Mouse (Mus musculus) kidney, adult 2 months (tissue): ENCODE measurements around the gene Gm10318. TPM values are rescaled to one million over a fixed set of nuclear protein-coding genes. Genes with fewer than 3 reads are reported as not detected.

Experiments
- DNase-seq: peaks from one replicate; pipeline ENCODE4 v3.0.0; 2021
- H3K27ac ChIP-seq: fragments of 200-500 bp; 2 replicates; pipeline ENCODE4 v1.5.1; 2012; ENCODE audit warnings: low read depth, low read length, control low read depth, inconsistent platforms; ENCODE audit not compliant: insufficient read depth
- H3K27me3 ChIP-seq: fragments of 200-500 bp; replicated peaks from 2 replicates; pipeline ENCODE4 v1.6.1; 2012; ENCODE audit warnings: mild to moderate bottlenecking, moderate library complexity, low read length, inconsistent platforms; ENCODE audit not compliant: control insufficient read depth, insufficient read depth
- H3K36me3 ChIP-seq: fragments of 200-500 bp; 2 replicates; pipeline ENCODE4 v1.6.1; 2012; ENCODE audit warnings: mild to moderate bottlenecking, moderate library complexity, low read length, inconsistent platforms; ENCODE audit not compliant: control insufficient read depth, insufficient read depth
- H3K4me1 ChIP-seq: fragments of 200-500 bp; 2 replicates; pipeline ENCODE4 v1.6.1; 2011; ENCODE audit warnings: low read length; ENCODE audit not compliant: control insufficient read depth, insufficient read depth
- H3K4me3 ChIP-seq: fragments of 200-500 bp; 2 replicates; pipeline ENCODE4 v1.5.1; 2011; ENCODE audit warnings: mild to moderate bottlenecking, low read depth, low read length, control low read depth; ENCODE audit not compliant: insufficient read depth
- CTCF ChIP-seq: fragments of 200-500 bp; conservative IDR thresholded peaks from 2 replicates; pipeline ENCODE4 v1.5.1; 2011; ENCODE audit warnings: low read depth, mild to moderate bottlenecking, control low read depth, low read length, moderate library complexity, mixed read lengths; ENCODE audit not compliant: insufficient read depth, insufficient read length
- POLR2A ChIP-seq: fragments of 200-500 bp; IDR thresholded peaks from one replicate; pipeline ENCODE4 v1.6.1; 2011; ENCODE audit warnings: low read depth, low read length, control low read depth
- WGBS: fragments of 180-500 bp; shearing (Covaris S2); methylation state at CpG from one replicate; pipeline ENCODE4 v1.1.7; 2018; 5-methylcytosine and 5-hydroxymethylcytosine counted together
- polyA plus RNA-seq: library from polyadenylated mRNA; depleted of rRNA; stranded (reverse); fragments of >200 nt; gene quantifications from 2 replicates; pipeline ENCODE4 v1.2.3, GENCODE M21; 2012; rRNA removed

Gene Gm10318
- polyA plus RNA-seq, 1 experiment: not detected

GRCm38 (mm10) chr10:77890987-77891565 lies 38.4 kb downstream of the Gm10318 start:
- WGBS: 82% methylated on average over 8 of the region's 8 CpGs
- no peak for DNase-seq
- TF ChIP-seq POLR2A (no peak), CTCF (no peak)
- Histone ChIP-seq H3K4me1 (no peaks in the 10 kb centered on the region), H3K4me3 (no peak overlapping the region), H3K27ac (no peak overlapping the region), H3K36me3 (no peaks in the 10 kb centered on the region), H3K27me3 (no peaks in the 10 kb centered on the region)

DNA sequence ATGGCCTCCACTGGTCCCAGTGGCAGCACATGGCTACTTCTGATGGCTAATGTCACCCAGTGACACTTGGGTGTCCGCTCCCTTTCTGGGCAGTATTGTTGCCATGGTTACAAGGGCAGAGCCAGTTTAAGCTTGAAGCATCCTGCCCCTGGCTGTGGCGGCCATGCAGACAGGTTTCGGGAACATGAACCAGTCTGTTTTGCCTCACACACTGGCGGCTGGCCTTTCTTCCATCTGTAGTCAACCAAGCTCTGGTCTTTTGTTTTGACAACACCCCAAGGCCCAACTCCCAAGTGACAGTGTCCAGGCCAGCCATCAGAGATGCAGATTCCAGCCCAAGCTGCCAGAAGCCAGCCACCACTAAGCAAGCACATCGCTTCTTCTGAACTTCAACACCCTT lies 42.9 kb downstream of the Gm10318 start:
- Histone ChIP-seq H3K27ac (no peak overlapping the region), H3K4me3 (no peak overlapping the region), H3K36me3 (no peaks in the 10 kb centered on the region), H3K27me3 (no peaks in the 10 kb centered on the region), H3K4me1 (peaks cover 6% of the 10 kb centered on the region; the same call in 1 of the 2 replicates)
- TF ChIP-seq CTCF: no peak
- no peak for TF ChIP-seq POLR2A
- peak; percentile 16 for DNase-seq
- WGBS: 53% methylated on average over 5 of the region's 5 CpGs

- 47% methylated on average over 7 of the region's 7 CpGs for WGBS
- no peak overlapping the region for H3K4me3 ChIP-seq
- peak; percentile 88 for DNase-seq
- H3K27me3 ChIP-seq: no peaks in the 10 kb centered on the region
- H3K27ac ChIP-seq: no peak overlapping the region
- H3K4me1 ChIP-seq: peaks cover 9% of the 10 kb centered on the region
- TF ChIP-seq POLR2A (no peak), CTCF (no peak)
- H3K36me3 ChIP-seq: no peaks in the 10 kb centered on the region
Observed at GRCm38 (mm10) chr10:77900126-77900525, 47.5 kb downstream of the Gm10318 start.

DNA sequence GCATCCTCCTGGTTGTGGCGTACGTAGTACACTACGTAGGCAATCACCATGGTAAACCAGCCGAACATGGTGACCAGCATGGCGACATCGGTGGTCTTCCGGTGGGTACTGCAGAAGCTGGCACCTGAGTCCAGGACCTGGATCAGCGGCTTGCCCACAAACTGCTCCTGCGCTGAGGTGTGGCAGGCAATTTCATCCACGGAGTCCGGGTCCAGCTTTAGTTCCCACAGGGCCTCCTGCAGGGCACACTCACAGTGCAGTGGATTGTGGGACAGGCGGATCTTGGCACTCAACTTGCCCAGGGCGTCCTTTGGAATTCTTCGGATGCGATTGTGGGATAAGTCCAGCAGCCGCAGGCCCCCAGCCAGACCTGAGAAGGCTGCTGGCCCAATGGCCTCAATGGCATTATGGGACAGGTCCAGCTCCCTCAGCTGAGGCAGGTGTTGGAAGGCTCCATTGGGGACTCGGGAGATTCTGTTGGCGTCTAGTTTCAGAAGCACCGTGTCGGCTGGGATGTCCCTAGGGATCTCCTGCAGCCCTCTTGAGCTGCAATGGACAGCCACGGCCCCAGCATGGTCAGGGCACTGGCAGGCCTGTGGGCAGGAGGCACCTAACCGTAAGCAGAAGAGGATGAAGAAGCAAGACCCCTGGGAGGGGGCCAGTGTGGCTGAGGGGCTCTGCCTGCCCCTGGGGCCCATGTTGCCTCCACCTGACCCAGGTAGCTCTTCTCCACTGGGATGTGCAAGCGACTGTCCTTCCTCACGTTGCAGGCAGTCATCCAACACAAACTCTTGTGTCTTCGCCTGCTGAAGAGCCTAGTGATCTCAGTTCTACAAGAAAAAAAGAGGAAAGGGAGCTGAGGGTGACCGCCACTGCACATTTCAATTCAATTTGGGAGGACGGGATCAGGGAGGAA lies 48.5 kb downstream of the Gm10318 start:
- WGBS: 85% methylated on average over 27 of the region's 27 CpGs
- Histone ChIP-seq H3K4me3 (no peak overlapping the region), H3K4me1 (peaks cover 9% of the 10 kb centered on the region), H3K27me3 (no peaks in the 10 kb centered on the region), H3K27ac (no peak overlapping the region), H3K36me3 (no peaks in the 10 kb centered on the region)
- peak; percentile 33 for DNase-seq
- TF ChIP-seq POLR2A (no peak), CTCF (no peak)

- no peaks in the 10 kb centered on the region for H3K36me3 ChIP-seq
- 3% methylated on average over 14 of the region's 14 CpGs for WGBS
- peak; percentile 35 for DNase-seq
- TF ChIP-seq CTCF (no peak), POLR2A (no peak)
- H3K4me3 ChIP-seq: peak overlapping the region; percentile 53
- no peak overlapping the region for H3K27ac ChIP-seq
- no peaks in the 10 kb centered on the region for H3K27me3 ChIP-seq
- H3K4me1 ChIP-seq: peaks cover 9% of the 10 kb centered on the region
Observed at GRCm38 (mm10) chr10:77901871-77902210, 49.2 kb downstream of the Gm10318 start.

DNA sequence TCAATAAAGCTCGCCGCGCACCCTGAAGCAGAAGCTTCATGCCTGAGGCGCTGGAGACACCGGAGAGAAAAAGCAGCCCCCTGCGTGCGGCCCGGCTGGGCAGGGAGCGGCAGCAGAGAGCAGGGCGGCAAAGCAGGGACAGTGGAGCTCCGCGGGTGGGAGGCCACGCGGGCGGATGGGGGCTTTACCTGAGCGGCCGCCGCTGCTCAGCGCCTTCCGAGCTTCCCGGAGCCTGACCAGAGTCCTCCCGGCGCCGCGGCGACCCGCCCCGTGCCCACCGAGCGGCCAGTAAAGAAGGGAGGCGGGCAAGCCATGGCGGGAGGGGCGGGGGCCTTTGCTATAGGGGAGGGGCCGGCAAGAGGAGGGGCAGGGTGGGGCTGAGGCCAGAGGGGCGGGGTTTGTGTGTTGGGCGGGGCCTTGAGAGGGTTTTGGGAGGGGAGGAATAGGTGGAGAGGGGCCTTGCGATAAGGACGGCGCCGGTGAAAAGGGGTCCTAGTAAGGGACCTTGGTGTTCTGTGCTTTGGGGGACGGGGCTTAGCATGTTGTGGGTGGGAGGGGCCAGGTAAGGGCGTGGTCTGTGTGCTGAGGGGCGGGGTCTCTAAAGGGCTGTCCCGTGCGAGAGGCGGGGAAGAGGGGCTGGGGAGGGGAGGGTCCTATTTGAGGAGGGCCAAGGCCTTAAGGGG lies 49.7 kb downstream of the Gm10318 start, which contains the start of gene Lrrc3:
Gene Lrrc3 (minus strand): TSS at position 326 of the 683 bp plus-strand sequence.
- peak; percentile 68 for DNase-seq
- TF ChIP-seq POLR2A (no peak), CTCF (no peak)
- H3K4me1 ChIP-seq: peaks cover 9% of the 10 kb centered on the region
- no peaks in the 10 kb centered on the region for H3K27me3 ChIP-seq
- H3K4me3 ChIP-seq: peak within 1 kb of the TSS; percentile 53
- under 1% methylated on average over 44 of the region's 46 CpGs for WGBS
- H3K27ac ChIP-seq: no peak within 1 kb of the TSS
- H3K36me3 ChIP-seq: no peaks in the 10 kb centered on the region

DNA sequence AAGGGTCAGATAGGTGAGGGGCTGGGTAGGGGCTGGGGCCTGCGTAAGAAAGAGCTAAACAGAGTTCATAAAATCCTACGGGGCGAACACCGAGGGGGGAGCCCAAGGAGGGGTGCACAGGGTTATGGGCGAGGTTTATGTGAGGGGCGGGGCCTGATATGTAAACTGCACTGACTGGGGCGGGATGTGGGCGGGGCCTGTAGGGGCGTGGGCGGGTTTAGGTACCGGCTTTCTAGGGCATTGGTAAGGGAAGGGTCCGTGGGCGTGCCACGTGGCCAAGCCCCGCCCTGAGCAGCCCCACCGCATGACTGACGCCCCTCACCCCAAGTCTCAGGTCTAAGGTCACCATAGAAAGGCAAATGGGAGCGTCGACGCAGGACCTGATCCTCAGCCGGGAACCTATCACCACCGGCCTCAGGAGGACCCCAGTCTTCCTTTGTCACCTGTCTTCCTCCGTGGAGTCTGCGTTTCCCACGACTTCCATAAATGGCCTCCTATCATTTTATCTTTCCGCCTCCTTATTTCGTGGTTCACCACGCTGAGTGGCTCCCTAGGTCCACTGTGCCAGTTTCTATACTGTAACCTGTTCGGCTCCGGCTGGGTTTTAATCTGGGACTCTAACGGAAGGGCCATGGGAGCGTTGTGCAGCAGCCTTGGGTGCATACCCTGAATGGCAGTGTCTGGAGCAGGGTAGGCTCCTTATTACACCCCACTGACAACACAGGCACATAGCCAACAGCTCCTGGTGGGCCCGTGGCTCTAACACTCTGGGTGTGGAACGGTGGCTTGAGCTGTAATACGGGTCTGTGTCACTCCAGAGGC lies 50.4 kb downstream of the Gm10318 start:
- no peaks in the 10 kb centered on the region for H3K27me3 ChIP-seq
- WGBS: 7% methylated on average over 35 of the region's 35 CpGs
- H3K27ac ChIP-seq: no peak overlapping the region
- TF ChIP-seq CTCF (no peak), POLR2A (no peak)
- H3K4me1 ChIP-seq: peaks cover 9% of the 10 kb centered on the region
- peak; percentile 49 for DNase-seq
- no peaks in the 10 kb centered on the region for H3K36me3 ChIP-seq
- peak overlapping the region; percentile 53; the same call in 1 of the 2 replicates for H3K4me3 ChIP-seq

Other genes starting within 250 kb of the Gm10318 start
- 241 and 269 TPM in 2 replicates for gene Sumo3, start 246.8 kb upstream of the Gm10318 start, polyA plus RNA-seq
- not detected in 2 replicates for gene Gm49325, start 246.7 kb upstream of the Gm10318 start, polyA plus RNA-seq
- gene Ube2g2, start 230.6 kb upstream of the Gm10318 start, polyA plus RNA-seq: 29.9 and 33.8 TPM in 2 replicates
- 0.86 and 1.2 TPM in 2 replicates for gene Tspear, start 166.3 kb upstream of the Gm10318 start, polyA plus RNA-seq
- not detected in 2 replicates for gene Gm19402, start 162.1 kb upstream of the Gm10318 start, polyA plus RNA-seq
- gene Gm9508, start 155.6 kb upstream of the Gm10318 start, polyA plus RNA-seq: not detected in 2 replicates
- gene Gm10272, start 146.2 kb upstream of the Gm10318 start, polyA plus RNA-seq: not detected in 2 replicates
- gene Gm10024, start 141.4 kb upstream of the Gm10318 start, polyA plus RNA-seq: not detected in 2 replicates
- gene Gm10142, start 137.1 kb upstream of the Gm10318 start, polyA plus RNA-seq: not detected in 2 replicates
- gene Krtap12-1, start 132.3 kb upstream of the Gm10318 start, polyA plus RNA-seq: not detected in 2 replicates
- not detected in 2 replicates for gene Gm10100, start 126.4 kb upstream of the Gm10318 start, polyA plus RNA-seq
- gene Gm18596, start 110.2 kb upstream of the Gm10318 start, polyA plus RNA-seq: not detected in 2 replicates
- not detected in 2 replicates for gene Gm9736, start 101.5 kb upstream of the Gm10318 start, polyA plus RNA-seq
- not detected in 2 replicates for gene Gm3233, start 93.2 kb upstream of the Gm10318 start, polyA plus RNA-seq
- gene Gm3238, start 81.5 kb upstream of the Gm10318 start, polyA plus RNA-seq: not detected in 2 replicates
- gene Gm7138, start 75.9 kb upstream of the Gm10318 start, polyA plus RNA-seq: not detected in 2 replicates
- not detected in 2 replicates for gene Gm3250, start 70.3 kb upstream of the Gm10318 start, polyA plus RNA-seq
- gene Gm7137, start 64.7 kb upstream of the Gm10318 start, polyA plus RNA-seq: not detected in 2 replicates
- not detected in 2 replicates for gene Gm9639, start 57.8 kb upstream of the Gm10318 start, polyA plus RNA-seq
- gene Gm19668, start 53.7 kb upstream of the Gm10318 start, polyA plus RNA-seq: not detected in 2 replicates
- gene Gm9507, start 41.0 kb upstream of the Gm10318 start, polyA plus RNA-seq: not detected in 2 replicates
- gene Gm2696, start 38.2 kb upstream of the Gm10318 start, polyA plus RNA-seq: not detected in 2 replicates
- gene Krtap10-4, start 25.8 kb upstream of the Gm10318 start, polyA plus RNA-seq: not detected in 2 replicates
- not detected in 2 replicates for gene Krtap10-10, start 16.9 kb upstream of the Gm10318 start, polyA plus RNA-seq
- not detected in 2 replicates for gene Gm36176, start 6.1 kb upstream of the Gm10318 start, polyA plus RNA-seq
- not detected in 2 replicates for gene Gm3285, start 9.1 kb downstream of the Gm10318 start, polyA plus RNA-seq
- 8.4 and 8.6 TPM in 2 replicates for gene Lrrc3, start 49.7 kb downstream of the Gm10318 start, polyA plus RNA-seq
- gene Trpm2, start 117.7 kb downstream of the Gm10318 start, polyA plus RNA-seq: 0.53 and 1.2 TPM in 2 replicates
- gene 1810043G02Rik, start 125.7 kb downstream of the Gm10318 start, polyA plus RNA-seq: 60.5 and 75.3 TPM in 2 replicates
- 100 and 107 TPM in 2 replicates for gene Pfkl, start 157.2 kb downstream of the Gm10318 start, polyA plus RNA-seq
- 0.34 and 1.1 TPM in 2 replicates for gene Dnmt3l, start 189.1 kb downstream of the Gm10318 start, polyA plus RNA-seq
- 0.23 and 0.41 TPM in 2 replicates for gene Aire, start 190.8 kb downstream of the Gm10318 start, polyA plus RNA-seq
- gene Icosl, start 216.4 kb downstream of the Gm10318 start, polyA plus RNA-seq: 13.3 and 19.0 TPM in 2 replicates